Mouse (Mus musculus) hematopoietic stem cell, adult 5-6 weeks (primary cell): Measurements from ENCODE around the gene Pde6d. TPM values are rescaled to one million over a fixed set of nuclear protein-coding genes. Genes with fewer than 3 reads are reported as not detected.

Experiments used
- ATAC-seq, 2 experiments: fragments of 125-278 bp in 1 of 2; replicated peaks in 1 of 2; 2 replicates each; pipeline ENCODE4 v1.8.0; 2016 to 2017; ENCODE audit warnings: inconsistent platforms in 2 of 2, mild to moderate bottlenecking in 2 of 2, moderate number of reproducible peaks in 2 of 2, low read depth in 1 of 2, moderate TSS enrichment in 1 of 2; ENCODE audit not compliant: low FRiP score in 2 of 2, poor library complexity in 2 of 2, severe bottlenecking in 2 of 2, insufficient read depth in 1 of 2, low TSS enrichment in 1 of 2
- total RNA-seq: library from RNA; stranded (forward); fragments of 172-1452, 232-1000 nt; gene quantifications from 2 replicates; pipeline ENCODE4 v1.2.3, GENCODE M21; 2017

Gene Pde6d
- total RNA-seq, 1 experiment from 2014 or later = 11.5 TPM

DNA sequence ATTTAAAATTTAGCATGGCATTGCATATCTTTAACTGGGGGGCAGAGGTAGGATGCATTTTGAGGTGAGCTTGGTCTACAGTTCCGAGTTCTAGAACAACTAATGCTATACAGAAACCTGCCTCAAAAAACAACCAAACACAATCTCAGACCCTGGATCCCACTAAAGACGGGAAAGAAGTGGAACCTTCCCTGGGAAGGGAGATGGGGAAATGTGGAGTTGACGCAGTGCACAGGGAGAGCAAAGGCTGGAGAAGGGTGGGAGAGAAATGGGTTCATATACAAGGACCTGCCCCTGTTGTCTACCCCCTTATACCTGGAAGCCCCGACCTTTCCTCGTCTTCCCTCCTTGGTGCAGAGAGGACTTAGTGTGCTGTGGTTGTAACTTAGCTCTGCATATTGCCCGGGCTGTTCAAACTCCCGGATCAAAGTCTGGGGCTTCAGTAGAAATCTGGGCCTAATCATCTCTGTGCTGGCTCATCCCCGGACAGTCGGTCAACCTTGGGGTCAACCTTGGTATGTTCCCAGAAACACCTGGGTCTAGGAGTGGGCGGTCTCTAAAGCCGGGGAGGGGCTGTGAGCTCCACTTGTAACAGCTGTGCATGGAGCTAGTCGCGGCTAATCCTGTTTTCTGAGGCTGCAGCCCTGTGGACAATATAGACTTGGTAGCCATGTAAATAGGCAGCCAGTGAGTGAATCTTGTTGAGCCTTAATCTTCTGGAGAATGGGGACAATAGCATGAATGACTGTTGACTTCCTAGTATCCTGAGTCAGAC is 50.7 kb downstream of the Pde6d start:
- ATAC-seq = peak in 1 of 2 experiments; percentile 2; a peak in 1 of 4 replicates

DNA sequence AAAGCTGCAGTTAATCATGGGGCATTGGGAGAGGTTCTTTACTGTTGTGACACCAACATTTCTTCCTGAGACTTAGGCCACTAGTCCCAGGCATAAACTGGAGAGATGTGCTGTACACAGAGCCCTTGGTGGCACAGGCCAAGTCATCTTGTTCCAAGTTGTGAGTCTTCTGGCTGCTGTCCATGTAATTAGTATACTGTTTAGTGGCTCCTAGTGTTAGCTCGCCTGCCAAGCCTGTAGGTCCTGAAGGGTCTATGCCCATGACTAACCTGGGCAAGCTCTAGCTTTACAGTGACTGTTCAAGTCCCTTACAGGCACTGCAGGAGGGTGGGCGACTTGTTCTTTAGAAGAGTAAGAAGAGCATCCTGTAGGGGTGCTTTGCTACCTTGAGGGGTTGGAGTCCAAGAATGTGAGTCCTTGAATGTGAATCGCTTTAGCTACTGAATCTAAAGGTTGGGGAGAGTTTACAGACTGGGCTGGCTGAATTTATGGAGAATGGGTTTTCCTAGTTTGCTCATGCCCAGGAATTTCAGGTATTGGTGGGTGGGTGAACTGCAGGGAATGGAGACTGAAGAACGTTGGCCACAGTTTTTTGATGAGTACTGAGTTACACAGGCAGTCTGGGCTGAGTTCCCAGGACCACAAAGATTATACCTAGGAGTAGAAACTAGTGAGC is 51.4 kb downstream of the Pde6d start:
- ATAC-seq = no peak

DNA sequence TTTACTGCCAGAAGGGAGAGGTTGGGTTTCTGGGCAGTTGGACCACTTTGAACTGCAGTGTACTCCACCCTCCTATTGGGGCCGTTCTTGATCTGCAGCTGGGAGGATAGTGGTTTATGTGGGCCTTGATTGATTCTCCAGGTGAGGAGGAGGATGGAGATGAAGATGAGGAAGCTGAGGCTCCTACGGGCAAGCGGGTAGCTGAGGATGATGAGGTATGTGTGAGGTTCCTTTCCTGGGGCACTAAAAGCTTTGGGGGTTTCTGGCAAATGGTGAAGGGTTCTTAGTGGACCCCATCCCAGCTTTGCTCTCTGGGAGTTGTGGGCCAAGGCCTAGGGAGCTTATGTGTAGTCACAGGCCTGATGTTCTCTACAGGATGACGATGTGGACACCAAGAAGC is 52.8 kb downstream of the Pde6d start:
- no peak for ATAC-seq

DNA sequence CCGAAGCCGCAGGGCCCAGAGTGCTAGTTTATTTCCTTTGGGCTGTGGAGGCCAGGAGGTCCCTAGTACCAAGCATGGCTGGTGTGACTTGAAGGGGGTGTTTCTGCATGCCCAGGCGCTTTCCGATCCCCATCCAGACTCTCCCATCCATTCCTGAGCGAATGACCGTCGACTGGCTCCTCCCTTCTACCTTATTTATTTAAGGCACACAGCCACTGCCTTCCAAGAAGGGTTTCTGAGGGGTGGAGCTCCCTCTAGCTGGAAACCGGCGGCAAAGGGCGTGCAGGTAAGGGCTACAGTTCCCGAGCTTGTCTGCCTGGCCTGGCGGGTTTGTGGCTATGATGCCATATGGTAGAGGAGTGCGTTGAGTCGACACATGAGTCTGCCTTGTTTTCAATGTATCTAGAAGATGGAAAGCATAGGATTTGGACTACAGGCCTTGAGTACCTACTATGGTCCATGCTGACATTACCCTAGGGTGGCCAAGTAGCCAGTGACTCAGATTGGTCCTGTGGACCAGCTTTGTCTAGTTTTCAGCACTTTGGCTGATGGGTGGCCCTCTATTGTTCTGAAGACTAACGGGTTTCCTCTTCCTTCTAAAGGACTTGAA is 53.8 kb downstream of the Pde6d start:
- ATAC-seq = no peak

GRCm38 (mm10) chr1:86527599-86528486 is 54.6 kb downstream of the Pde6d start:
- ATAC-seq = peak; percentile 2 to 3; a peak in 1 of 4 replicates

GRCm38 (mm10) chr1:86526789-86527598 is 55.4 kb downstream of the Pde6d start:
- ATAC-seq = no peak

GRCm38 (mm10) chr1:86526116-86526788 is 56.2 kb downstream of the Pde6d start, which contains the start of gene Ptma:
TSS of gene Ptma (plus strand) at chr1:86526726.
- ATAC-seq = peak; percentile 64 to 72

DNA sequence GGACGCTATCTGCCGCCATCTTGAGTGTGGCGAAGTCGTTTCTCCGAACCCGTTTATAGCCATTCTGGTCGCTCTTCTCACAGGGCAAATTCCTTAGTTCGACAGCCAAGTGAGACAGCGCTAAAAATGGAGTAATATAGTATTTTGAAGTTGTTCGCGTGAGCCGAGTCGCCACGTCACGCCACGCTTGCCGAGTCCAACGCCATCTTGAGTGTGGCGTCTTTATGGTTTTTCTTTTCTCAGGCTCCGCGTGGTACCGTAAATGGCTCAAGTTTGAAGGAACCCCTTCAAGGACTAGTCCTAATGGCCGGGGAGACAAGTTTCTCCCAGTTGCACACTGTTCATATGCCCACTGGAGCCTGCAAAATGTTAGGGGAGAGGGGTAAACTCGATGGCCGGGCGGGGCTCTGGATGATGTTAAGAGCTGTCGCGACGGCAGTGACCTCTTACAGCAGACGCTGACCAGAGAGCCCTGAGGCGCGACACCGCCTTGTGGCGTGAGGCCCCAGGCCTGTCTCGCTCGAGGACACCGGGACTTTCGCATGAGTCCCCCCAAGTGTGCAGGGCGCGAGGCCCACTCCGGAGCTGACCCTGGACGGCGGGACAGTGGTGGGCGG is 56.8 kb downstream of the Pde6d start:
- ATAC-seq = peak in 1 of 2 experiments; percentile 9; a peak in 2 of 4 replicates

DNA sequence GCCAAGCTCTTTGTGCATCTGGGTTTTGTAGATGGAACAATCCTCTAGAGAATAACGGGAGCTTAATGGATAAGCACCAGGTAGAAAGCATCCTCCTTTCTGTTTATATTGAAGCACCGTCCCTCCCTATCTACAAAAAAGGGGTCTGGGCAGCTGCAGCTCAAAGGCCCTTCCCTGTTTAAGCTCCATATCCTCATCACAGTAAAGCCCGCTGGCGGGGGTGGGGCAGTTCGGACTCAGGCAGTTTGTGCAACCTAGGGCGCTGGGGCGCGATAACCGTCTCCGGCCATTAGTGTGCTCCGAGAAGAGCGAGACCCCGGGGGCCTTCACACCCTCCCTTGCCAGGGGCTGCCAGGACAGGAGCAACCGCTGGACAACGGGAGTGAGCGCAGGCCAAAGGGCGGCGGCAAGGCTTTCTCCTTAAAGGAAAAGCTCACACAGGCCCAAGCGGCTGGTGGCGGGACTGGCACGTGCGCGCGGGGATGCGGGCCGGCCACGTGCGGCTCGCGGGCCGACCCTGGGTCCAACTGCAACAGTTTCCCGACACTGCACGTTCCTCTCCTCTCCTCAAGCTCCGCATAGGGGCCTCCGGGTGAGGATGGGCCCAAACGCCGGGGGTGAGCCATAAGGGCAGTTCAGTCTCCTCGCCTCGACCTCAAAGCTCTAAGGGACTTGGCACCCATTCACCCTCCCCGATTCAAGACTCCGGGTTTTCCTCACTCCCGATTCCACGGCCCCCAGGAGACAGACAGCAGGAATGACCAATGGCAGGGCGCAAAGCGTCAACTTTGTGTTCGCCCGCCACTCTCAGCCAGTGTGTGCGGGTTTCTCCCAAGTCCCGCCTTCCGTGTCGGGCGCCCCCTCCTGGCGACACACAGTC is 57.6 kb downstream of the Pde6d start:
- ATAC-seq = peak; percentile 48 to 57

DNA sequence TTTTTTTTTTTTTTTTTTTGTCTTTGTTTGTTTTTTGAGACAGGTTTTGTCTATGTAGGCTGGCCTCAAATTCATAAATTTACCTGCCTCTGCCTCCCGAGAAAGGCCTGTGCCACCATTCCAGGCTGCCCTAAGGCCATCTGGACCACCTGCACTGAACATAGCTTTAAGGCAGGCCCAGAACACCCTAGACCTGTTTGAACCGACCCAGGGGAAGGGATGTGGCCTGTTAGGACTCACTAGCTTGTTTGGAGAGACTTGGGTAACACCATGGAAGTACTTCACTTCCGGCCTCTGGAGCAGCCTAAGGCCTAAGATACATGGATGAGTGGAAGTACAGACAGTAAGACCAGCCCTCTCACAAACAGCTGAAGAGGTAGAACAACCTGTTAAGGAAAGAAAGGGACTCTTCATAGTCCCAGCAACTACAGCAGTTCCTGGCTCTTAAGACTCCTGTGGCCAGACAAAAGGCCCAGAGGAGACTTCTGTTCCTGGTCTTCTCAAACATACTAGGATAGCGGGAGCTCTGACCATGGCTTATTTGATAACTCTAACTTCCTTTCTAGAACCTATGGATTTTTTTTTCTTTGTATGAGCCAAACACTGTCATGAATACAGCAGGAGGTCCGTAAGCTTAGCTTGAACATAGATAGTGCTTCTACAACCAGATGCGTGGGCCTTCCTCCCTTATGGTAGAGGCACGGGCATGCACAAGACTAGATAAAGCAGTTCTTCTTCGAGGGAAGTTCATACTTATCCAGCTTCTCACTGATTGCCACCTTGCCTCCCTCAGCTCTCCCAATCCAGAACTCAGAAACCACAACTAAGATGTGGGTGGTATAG is 58.4 kb downstream of the Pde6d start:
- no peak for ATAC-seq

DNA sequence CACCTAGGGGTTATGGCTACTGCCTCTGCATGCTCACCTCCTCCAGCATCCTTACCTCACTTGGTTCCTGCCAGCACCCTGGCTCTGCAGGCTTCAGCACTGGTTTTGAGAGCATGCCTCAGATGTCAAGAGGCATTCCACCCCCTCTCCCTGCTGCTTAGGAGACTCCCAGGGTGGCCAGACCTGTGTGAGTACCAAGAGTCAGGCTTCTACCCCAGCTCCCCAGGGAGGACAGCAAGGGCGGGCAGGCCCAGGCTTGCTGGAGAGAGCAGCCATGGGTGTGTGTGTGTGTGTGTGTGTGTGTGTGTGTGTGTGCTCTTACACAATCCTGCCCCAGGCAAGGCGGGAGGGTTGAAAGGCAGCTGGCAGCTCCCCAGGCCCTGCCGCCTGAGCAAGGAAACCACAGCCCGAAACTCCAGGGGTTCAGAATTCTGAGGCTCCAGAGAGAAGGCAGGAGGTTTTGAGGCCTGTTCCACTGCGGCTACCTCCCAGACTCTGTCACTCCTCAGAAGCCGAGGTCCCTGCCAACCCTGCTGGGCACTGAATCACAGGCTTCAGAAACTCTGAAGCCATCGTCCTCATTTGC is 60.0 kb downstream of the Pde6d start:
- no peak for ATAC-seq

DNA sequence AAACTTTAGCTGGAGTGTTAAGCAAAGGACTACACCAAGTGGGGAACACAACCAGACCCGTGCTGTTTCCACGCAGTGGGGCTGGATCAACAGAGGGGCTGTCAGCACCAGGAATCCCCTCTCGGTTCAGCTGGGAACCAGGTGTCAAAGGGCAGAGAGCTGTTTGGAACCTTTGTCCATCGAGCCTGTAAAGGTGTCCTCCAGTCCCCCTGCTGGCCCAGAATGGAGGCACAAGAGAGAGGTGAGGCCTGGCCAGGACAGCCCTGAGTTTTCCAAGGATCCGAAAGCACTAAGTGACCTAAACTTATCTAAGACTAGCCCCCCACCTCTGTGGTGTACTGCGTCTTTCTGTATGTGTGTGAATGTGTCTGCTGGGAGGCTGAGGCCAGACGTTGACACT is 62.1 kb downstream of the Pde6d start:
- ATAC-seq = no peak

DNA sequence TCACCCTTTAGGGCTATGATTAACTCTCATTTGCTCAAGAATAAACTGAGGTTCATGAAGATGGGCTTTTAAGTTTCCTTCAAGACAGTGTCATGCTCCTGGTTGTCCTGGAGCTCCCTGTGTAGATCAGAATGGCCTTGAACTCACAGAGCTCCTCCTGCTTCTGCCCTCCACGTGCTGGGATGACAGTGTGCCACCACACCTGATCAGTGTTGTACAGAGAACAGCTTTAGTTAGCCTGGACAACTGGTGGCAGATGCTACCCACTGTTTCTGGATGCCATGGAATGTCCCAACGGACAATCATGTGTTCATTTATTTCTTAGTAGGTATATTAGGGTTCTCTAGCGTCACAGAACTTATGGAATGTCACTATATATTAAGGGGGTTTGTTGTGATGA is 65.4 kb downstream of the Pde6d start:
- no peak for ATAC-seq
